Mouse (Mus musculus): ENCODE measurements around the gene Eif1ax. TPM values are rescaled to one million over a fixed set of nuclear protein-coding genes. Genes with fewer than 3 reads are reported as not detected.

Eif1ax gene
- 33.9 TPM for polyA plus RNA-seq (2017; shearing (Covaris generic))

DNA sequence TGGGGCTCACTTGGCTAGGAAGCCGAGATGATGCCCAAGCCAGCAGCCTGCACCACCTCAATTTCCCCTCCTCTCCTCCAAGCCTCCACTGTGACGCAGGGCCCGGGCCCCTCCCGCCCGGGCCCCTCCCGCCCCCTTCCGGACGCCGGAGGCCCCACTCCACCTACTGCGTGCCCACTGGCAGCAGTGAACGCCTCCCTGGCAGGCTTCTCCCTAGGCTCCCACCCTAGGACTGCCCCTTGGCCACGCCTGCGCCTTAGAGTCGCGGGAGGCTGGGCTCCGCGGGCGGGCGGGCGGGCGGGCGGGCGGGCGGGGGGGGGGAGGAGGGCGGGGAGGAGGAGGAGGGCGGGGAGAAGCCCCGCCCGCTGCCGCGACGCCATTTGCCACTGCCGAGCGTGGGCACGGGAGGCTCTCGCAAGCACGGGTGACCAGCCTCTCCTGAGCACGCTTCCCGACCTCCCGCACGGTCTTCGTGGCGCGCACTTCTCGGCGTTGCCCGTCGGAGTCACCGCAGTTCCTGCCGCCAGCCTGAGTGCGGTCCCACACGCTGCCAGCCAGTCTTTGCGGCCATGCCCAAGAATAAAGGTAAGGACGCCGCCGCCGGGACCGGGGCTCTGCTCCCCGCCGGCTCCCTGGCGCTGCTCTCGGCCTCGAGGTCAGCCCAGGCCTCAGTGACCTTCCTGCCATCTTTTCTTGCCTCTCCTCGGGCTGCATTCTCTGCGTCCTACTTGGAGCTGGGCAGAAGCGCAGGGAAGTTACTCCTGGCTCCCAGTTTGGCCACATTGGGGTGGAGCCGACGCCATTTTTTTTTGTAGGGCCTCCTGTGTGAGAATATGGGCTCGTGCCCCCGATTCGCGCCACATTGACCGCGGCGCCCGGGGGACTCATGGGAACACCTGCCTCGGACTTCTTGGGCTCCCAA lies at the start of gene Eif1ax:
Eif1ax (plus strand) TSS at position 348 of the 922 bp plus-strand sequence.

DNA sequence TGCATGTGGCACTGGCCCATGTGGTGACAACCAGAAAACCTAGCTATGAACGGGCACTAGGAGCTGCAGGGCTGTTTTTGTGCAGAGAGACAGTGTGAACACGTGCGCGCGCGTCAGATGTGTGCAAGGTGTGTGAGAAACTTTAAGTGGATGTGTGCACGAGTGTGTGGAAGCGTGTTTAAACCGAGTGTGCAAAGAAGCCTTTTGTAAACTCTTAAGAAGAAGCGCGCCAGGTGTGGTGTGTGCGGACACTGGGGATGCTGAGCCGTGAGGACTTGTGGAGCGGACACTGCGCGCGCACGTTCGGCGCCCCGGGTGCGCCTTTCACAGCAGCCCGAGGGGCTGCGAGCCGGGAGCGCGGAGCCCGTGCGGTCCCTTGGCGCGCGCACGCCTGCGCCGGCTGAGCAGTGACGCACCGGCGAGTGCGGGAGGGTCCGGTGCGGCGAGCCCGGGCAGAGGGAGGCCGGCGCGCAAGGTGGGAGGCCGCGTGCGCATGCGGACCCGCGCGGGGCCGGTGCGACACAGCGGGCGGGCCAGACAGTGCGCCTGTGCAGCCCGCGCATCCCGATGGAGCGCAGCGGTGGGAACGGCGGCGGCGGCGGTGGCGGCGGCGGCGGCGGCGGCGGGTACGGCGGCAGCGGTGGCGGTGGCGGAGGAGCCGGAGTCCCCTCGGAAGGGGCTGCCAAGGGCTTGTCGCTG lies 42.3 kb downstream of the Eif1ax start, which contains the start of gene Map7d2:
Map7d2 (plus strand) TSS at position 443 of the 699 bp plus-strand sequence.

Other genes starting within 250 kb of the Eif1ax start
- gene Rps6ka3, start 161.9 kb upstream of the Eif1ax start, polyA plus RNA-seq (2017; shearing (Covaris generic)), result 15.8 TPM
- gene Map7d2, start 42.4 kb downstream of the Eif1ax start, polyA plus RNA-seq (2017; shearing (Covaris generic)), result not detected
- 26.6 TPM for gene Bclaf3, start 154.5 kb downstream of the Eif1ax start, polyA plus RNA-seq (2017; shearing (Covaris generic))